Mouse (Mus musculus) erythroid progenitor cell, adult 5-6 weeks (primary cell): ENCODE data around the gene Nepro. TPM values are rescaled to one million over a fixed set of nuclear protein-coding genes. Genes with fewer than 3 reads are reported as not detected.
A peak's percentile ranks its signal among the peaks of the same experiment; 100 is the strongest.

Experiments
- ATAC-seq: replicated peaks from 2 replicates; pipeline ENCODE4 v1.8.0; 2016; ENCODE audit warnings: moderate number of reproducible peaks, mild to moderate bottlenecking, moderate TSS enrichment, inconsistent platforms; ENCODE audit not compliant: poor library complexity, low FRiP score, severe bottlenecking
- total RNA-seq, 2 experiments: library from RNA; stranded (forward) in 1 of 2; stranded (reverse) in 1 of 2; fragments of 150-400 nt in 1 of 2; fragments of 186-747, 209-891 nt in 1 of 2; gene quantifications; 2 replicates each; pipeline versions ENCODE4 v1.2.3 to v1.2.4; 2015 to 2017; ENCODE audit warnings: low replicate concordance in 2 of 2

The Nepro gene
- total RNA-seq, 2 experiments from 2014 or later = 2.6 to 3.8 TPM

DNA sequence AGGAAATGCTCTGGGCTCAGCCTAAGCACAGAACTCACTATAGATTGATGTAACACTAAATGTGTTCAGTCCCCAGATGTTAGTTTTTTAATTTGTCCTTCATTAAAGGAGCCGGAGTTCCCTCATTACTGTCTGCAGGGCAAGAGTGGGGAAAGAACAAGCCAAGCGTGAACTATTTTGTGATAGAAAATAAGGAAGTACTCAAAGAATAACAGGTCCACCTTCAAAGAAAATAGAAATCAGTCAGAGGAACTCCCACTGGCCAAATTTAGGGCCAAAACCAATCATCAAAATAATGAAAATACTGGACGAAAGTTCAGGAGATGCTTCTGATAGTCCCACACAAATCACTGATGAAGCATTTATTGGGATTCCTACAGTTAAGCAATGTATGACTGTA is 22.9 kb upstream of the Nepro start:
- no peak for ATAC-seq

DNA sequence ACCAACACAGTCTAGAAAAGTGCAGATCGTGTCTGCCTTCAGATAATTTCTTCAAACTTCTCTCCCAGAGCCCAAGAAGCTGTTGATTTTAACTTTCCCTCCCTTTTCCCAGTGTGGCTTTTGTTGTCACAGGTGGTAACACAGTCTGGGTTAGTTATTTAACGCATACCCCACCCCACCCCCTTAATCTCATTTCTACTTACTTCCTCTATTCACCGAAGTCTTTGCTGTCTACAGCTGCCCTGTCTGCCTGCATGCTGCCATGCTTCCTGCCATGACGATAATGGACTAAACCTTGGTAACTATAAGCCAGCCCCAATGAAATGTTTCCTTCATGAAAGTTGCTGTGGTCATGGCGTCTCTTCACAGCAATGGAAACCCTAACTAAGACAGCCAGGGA is 21.8 kb upstream of the Nepro start:
- ATAC-seq = no peak

DNA sequence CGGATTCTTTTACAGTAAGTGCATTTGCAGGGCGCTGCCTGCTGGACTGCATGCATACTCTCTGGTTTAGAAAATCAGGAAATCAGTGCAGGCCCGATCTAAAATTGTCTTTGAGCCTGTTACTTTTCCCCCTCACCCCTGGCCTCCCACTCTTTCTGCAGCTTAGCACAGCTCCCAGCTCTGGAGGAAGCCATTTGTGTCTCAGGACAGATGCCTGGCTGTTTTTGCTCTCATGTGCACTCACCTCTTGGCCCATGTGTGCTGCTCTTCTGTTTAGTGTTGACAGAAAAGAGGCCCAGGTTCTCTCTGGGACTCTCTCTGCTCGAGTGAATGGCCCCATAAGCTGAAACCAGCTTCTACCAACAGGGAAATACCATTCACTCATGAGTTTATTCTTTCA is 20.6 kb upstream of the Nepro start:
- ATAC-seq = no peak

DNA sequence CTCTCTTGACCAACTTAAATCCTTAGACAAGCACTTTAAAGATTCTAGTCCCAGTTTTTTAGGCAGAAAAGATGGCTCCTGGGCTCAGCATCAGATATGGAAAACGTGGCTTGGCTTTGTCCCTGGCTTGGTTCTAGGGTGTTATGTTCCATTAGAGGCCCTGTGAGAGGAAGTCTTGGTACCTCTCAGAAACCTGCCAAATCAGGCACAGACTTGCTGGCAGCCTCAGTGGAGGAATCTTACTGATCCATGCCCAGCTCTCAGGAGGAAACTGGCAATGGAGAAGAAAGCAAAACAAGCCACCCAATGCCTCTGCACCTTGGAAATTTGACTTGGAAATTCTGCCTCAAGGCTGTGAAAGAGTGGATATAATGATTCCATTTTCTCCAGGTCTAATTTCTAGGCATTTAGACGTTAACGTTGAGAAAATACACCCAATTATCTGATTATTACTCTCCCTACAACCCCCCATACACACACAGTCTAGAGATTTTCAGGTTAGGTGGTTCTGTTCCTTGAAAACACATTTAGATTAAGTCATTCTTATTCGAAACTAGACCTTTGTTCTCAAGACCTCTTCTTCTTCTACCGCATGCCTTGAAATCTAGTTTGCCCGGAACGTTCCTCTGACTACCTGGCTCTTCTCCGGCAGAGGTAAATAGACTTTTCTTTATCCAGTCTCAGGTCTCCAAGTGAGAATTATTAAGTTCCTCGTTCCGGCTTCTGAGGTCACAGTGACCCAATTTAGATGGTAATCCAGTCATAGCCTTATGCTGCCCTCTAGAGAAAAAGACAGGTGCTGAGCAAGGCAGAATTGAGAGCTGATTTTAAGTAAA is 7.6 kb upstream of the Nepro start:
- no peak for ATAC-seq

DNA sequence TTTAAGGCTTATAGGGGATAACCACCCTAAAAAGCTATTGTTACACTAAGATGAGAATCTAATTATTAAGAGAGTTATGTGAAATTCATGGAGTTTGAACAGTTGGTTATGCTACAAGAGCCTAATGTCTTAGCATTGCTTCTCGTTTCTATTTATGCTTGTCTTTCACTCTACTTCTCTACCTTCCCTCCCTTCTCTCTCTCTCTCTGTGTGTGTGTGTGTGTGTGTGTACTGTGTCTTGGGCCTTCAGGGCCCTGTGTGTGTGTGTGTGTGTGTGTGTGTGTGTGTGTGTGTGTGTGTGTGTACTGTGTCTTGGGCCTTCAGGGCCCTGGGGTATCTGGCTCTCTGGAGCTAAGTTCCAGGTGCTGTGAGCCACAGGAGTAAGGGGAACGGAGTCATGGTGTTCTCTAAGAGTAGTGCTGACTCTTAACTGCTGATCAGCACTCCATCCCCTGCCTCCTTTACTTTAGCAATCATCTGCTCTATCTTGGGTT is 6.9 kb upstream of the Nepro start:
- ATAC-seq = no peak

DNA sequence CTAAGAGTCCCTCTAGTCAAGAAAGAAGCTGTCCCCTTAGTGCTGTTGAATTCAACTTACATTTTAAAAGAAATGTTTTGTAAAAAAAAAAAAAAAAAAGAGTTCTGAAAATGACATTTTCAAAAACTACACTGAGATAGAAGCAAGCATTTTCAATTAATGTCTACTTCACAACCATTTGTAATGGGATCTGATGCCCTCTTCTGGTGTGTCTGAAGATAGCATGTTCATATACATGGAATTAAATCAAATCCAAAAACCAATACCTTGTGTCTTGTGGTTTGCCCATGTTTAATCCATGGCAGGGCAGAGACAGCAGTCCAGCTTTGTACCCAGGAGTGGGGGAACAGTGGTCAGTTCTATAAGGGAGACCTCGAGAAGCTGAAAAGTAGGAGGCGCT is 6.3 kb upstream of the Nepro start:
- ATAC-seq = no peak

DNA sequence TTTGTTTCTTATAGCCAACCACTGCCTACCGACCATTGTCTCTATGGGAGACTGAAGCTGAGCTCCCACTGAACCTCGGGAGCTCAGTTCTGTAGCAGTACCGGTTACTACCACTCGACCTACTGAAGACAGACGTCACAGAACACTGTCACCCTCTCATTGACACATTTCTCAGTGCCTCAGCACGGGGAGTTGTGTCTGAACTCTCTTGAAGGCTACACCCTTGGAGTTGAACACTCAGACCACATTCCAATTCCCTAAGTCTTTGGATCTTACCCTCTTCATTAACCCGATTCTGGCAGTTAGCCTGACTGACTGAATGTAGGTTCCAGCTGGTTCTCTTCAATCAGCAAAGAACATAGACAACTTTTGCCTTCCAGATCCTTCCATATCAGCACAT is 4.8 kb upstream of the Nepro start:
- no peak for ATAC-seq

DNA sequence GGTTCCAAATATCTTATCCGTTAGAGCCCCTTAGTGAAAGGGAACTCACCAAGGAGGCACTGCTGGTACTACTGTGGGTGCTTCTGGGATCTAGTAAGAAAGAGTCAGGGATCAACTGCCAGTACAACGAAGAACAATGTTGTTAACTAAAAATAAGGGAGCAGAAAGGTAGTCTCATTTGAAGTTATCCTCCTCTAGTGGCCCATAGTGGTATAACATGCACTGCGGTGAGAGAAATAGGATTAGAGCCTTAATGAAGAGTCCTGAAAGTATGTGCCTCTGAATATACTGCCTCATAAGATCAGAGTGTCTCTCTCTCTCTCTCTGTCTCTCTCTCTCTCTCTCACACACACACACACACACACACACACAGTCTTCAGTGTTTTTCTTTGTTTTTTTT is 3.6 kb upstream of the Nepro start:
- no peak for ATAC-seq

DNA sequence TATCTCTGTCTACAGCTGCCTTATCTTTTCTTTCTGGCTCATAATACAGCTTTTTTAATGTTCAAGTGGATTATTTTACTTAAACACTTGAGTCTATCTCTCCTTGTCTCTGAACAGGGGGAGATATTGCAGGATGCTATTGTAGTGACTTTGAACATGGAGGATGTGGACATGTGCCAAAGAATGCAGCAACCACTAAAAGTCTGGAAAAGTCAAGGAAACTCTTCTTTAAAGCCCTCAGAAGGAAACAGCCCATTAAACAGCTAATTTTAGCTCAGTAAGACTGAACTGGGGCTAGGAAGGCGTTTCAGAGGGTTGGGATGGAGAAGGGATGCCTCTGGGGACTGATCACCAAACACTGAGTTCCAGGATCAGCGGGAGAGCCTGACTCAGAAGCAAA is 1.4 kb upstream of the Nepro start:
- no peak for ATAC-seq

DNA sequence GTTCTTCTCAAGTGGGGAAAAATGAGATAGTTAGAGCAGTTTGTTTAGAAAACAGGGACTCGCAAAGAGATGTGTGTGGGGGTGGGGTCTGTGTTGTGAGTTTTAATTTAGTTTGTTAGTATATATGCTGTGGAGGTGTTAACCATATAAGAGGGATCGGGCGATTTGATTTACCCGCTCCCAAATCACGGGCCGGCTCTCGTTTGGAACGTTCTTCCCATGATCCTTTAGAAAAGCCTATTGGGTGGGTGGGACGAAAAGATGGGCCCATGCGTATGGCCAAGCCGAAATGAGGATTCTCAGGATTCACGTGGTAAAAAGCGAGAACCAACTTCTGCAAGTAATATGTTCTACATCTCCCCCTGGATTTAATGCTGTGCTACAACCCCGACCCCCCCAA is 746 bp downstream of the Nepro start:
- no peak for ATAC-seq

DNA sequence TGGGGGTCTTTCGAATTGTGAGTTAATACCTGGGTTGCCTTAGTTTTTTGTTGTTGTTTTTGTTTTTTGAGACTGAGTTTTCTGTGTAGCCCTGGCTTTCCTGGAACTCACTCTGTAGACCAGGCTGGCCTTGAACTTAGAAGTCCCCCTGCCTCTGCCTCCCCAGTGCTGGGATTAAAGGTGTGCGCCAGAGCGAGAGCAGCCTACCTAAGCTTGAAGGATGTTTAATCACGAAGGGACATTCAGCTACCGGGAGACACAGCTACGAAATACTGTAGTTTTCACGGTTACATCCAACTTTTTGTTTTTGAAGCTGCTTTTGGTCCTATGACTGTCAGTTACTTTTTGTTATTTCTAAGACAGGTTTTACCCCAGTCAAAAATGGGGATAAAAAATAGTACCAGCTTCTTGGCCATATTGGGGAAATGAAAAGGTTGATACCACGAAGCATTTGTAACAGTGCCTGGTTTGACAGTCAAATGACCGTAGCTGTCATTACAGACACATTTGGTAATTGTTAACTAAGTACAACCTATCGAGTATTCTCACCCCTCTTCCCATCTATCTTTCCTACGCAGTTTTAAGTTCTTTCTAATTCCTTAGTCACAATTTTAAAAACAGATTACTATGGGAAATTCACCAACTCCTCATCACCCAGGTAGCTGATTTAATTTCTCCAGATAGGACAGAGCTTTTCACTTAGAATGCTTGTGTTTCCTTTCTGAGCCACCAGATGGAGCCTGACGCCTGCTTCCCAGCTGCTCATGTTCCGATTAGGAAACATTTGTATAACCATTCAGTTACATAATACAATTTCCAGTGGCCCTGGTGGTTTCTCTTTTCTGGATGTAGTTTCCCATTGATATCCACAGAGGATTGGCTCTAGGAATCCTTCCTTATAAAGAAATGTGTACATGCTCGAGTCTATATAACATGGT is 1.5 kb downstream of the Nepro start:
- ATAC-seq = peak; percentile 63

DNA sequence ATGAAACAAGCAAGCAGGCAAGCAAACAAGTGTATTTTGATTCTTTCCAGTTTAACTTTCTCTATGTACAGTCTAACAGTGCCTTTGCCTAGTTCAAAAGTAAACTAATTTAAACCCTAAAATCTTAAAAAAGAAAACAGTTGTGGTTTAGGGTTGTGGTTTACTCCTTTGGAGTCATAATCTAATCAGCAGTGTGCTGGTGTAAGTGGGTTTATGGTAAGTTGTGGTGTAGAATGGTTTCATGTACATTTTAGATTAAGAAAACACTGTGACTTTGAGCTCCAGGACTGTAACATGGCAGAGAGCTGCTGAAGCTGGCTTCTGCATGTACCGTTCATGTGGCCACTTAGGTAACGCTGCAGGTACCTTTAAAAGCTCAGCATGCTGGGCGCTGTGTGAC is 3.4 kb downstream of the Nepro start:
- ATAC-seq = no peak

DNA sequence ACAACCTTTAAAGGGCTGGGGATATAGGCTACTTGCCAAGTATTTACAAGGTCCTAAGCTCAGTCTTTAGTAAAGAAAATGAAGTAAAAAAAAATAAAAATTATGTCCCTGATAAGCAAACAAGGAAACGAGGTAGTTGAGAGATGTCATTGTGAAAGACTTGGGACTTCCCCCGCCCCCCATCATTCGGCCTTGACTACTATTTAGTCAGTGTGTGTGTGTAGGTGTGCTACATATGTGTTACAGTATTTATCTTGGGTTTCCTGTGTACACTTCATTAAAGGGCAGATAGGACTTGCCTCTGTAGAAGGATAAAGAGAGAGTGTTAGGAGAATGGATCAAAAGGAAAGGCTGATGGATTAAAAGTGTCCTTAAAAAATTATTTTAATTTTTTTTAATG is 10.0 kb downstream of the Nepro start:
- no peak for ATAC-seq

DNA sequence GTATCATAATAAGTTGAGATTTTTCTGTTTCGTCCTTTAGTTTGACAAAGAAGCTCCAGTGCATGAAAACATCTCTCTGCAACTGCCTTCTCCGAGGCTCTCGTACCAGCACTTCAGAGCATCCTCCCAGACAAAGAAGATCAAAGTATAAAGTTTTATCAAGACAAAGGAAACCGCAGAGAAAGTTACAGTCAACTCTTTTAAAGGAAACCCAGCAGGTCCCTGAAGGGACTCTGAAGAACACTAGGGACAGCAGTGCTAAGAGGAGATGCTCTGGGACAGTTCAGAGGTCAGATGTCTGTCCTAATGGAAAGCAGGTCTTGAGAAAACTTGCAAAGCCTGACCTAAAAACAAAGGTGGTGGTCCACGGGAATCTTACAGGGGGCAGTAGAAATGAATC is 11.6 kb downstream of the Nepro start:
- ATAC-seq = no peak

DNA sequence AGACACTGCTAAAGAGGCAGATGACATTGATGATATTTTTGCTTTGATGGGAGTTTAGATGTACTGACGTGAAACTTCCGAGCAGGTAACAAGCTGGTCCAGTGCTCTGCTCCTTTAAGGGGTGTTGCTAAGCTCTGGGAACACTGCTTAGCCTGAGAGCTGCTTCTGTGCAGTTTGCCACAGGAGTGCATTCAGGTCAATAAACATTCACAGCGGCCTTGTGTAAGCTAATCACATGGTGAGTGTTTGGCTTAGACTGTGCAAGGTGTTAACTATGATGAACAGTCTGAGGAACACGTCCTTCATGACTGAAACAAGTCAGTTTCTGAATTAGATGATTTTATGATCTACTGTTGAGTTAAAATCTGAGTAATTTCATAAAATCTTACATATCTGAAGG is 12.0 kb downstream of the Nepro start:
- no peak for ATAC-seq

DNA sequence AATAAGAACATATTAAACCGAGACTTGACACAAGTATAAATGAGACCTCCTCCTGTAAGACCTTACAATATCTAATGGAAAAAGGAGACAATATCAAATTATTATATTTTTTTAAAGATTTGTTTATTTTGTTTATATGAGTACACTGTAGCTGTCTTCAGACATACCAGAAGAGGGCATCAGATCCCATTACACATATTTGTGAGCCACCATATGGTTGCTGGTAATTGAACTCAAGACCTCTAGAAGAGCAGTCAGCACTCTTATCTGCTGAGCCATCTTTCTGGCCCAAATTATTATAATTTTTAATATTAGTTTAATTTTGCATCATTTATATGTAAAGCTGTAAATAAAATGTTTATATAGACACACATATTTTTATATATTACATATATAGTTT is 18.7 kb downstream of the Nepro start:
- ATAC-seq = no peak

DNA sequence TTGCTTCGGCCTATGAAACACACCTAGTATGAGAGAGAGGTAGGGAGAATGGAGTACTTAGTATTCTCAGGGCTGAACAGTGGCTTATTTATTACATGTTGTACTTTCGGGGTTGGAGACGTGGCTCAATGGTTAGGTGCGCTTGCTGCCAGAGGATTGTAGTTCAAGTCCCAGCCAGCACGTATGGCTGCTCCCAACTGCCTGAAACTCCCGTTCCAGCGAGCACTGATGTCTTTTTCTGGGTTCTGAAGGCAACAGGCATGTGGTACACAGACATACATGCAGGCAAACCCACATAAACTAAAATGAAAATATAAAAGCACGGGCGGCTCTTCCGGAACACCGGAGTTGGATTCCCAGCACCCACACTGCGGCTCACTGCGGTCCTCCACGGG is 21.4 kb downstream of the Nepro start:
- ATAC-seq = peak; percentile 21; the same call in 1 of the 2 replicates

DNA sequence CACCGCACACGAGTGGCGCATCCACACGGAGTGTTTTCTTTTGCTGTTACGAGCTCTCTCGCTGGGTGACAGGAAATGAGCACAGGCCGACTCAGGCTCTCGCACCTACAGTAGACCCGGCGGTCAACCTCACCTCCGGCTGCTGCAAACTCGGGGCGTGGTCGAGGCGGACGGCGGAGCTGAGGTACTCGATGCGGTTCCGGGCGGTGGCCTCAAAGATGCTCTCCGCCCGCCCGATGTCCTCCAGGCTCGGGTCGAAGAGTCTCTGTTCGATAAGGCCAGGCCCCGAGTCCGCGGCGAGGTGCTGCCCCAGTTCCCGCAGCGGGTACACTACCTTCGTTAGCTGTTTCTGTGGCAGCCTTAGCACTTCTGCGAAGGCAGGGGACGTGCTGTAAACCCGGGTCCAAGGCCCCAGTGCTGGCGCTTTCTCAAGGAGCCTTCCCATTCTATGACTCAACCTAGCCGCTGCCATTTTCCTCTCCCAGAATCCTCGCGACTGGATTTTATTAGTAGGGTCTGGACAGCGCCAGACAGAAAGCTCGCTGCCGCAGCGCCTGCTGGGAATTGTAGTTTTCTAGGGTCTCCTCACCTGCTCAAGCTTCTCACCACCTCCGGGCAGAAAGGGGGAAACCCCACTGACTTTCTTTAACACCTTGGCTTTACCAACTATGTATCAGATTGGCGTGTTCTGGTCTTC is 21.9 kb downstream of the Nepro start, which contains the start of gene Gtpbp8:
TSS of gene Gtpbp8 (minus strand) at position 498 of the 697 bp plus-strand sequence.
- peak; percentile 96 for ATAC-seq

DNA sequence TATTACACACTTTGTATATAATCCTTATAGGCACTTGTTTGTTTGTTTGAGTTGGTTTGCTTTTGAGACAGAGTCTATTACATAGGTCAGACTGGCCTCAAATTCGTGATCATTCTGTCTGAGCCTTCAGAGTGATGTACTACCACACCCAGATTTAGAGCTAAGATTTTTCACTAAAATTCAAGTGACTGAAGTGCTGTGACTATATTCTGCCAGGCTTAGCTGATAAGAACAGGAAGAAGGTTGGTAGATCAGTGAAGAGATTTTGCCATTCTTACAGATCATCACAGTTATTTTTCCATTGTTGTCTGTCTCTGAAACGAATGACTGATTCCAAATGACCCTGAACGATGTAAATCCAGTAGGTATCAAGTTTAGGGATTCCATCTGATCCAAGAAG is 23.9 kb downstream of the Nepro start:
- ATAC-seq = no peak

DNA sequence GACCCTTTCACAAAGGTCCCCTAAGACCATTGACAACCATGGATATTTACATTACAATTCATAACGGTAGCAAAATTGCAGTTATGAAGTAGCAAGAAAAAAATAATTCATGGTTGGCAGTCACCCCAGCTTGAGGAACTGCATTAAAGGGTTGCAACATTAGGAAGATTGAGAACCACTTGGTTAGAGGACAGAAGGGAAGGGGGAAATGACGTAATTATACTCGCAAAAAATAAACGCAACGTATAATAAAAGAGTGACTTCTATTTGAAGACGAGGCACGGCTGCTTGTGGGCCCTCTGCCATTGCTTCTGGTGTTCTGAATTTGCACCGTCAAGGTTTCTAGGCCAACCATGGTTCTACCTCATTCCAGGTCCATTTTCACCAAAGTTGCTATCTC is 33.6 kb downstream of the Nepro start:
- no peak for ATAC-seq
